Mouse (Mus musculus) cerebellum, postnatal 10 days (tissue): ENCODE results near the gene Hook1.
"Not testable (repeated sequence)": the region's sequence is repeated elsewhere in the genome, so short reads cannot be mapped to it uniquely, and the experiment has no call there.

Experiments used
- DNase-seq, 2 experiments: peaks; one replicate each; pipeline ENCODE4 v3.0.0; 2021; ENCODE audit warnings: mixed read lengths in 2 of 2

Hook1 gene

GRCm38 (mm10) chr4:95966928-95967724 lies at the start of gene Hook1:
Gene Hook1 (plus strand): TSS chr4:95967240.
- DNase-seq = peak; percentile 99

- no peak for DNase-seq
Measured at GRCm38 (mm10) chr4:95917703-95918102, 49.3 kb upstream of the Hook1 start.

- DNase-seq = no peak
Measured at GRCm38 (mm10) chr4:95920448-95920847, 46.6 kb upstream of the Hook1 start.

GRCm38 (mm10) chr4:95924210-95925184 lies 42.5 kb upstream of the Hook1 start:
- peak; percentile 87 to 89 for DNase-seq

- no peak for DNase-seq
Measured at GRCm38 (mm10) chr4:95928846-95929245, 38.2 kb upstream of the Hook1 start.

GRCm38 (mm10) chr4:95929936-95930335 lies 37.1 kb upstream of the Hook1 start:
- no peak for DNase-seq

GRCm38 (mm10) chr4:95931331-95931730 lies 35.7 kb upstream of the Hook1 start:
- no peak for DNase-seq

GRCm38 (mm10) chr4:95933801-95934356 lies 33.2 kb upstream of the Hook1 start:
- DNase-seq = no peak

- DNase-seq = no peak
Measured at GRCm38 (mm10) chr4:95934384-95935035, 32.5 kb upstream of the Hook1 start.

GRCm38 (mm10) chr4:95938701-95939100 lies 28.3 kb upstream of the Hook1 start:
- no peak for DNase-seq

GRCm38 (mm10) chr4:95947896-95948295 lies 19.1 kb upstream of the Hook1 start:
- no peak for DNase-seq

GRCm38 (mm10) chr4:95953328-95953727 lies 13.7 kb upstream of the Hook1 start:
- no peak for DNase-seq

GRCm38 (mm10) chr4:95982221-95982620 lies 15.2 kb downstream of the Hook1 start:
- not testable (repeated sequence) for DNase-seq

GRCm38 (mm10) chr4:96016875-96017274 lies 49.8 kb downstream of the Hook1 start:
- no peak for DNase-seq

- DNase-seq = peak; percentile 3 to 5
Measured at GRCm38 (mm10) chr4:96022803-96023202, 55.8 kb downstream of the Hook1 start.

GRCm38 (mm10) chr4:96028412-96028811 lies 61.4 kb downstream of the Hook1 start:
- DNase-seq = peak; percentile 8 to 19

GRCm38 (mm10) chr4:96060106-96060505 lies 93.1 kb downstream of the Hook1 start:
- no peak for DNase-seq

GRCm38 (mm10) chr4:96062045-96062444 lies 95.0 kb downstream of the Hook1 start:
- no peak for DNase-seq
